Mouse (Mus musculus): Measurements from ENCODE around the gene Acap2. TPM values are rescaled to one million over a fixed set of nuclear protein-coding genes. Genes with fewer than 3 reads are reported as not detected.

The Acap2 gene
- polyA plus RNA-seq, 1 experiment from 2014 or later: 8.9 TPM

- no peak overlapping the region for H3K4me2 ChIP-seq (ENCODE audit: low read length)
- H3K27ac ChIP-seq (ENCODE audit: low read length): no peak overlapping the region
- 77% methylated on average over 6 of the region's 6 CpGs for WGBS
- H3K4me1 ChIP-seq (ENCODE audit: control insufficient read depth, insufficient read depth, low read length): no peaks in the 10 kb centered on the region
- H3K36me3 ChIP-seq (ENCODE audit: control insufficient read depth, insufficient read depth, low read length): no peaks in the 10 kb centered on the region
- no peak overlapping the region for H3K4me3 ChIP-seq (ENCODE audit: low read depth, low read length)
- no peaks in the 10 kb centered on the region for H3K9me3 ChIP-seq (replicated peaks; ENCODE audit: control insufficient read depth, low read length, poor library complexity, severe bottlenecking)
- no peaks in the 10 kb centered on the region for H3K27me3 ChIP-seq (ENCODE audit: control insufficient read depth, insufficient read depth, low read depth, low read length)
- no peak for ATAC-seq
- no peak overlapping the region for H3K9ac ChIP-seq (ENCODE audit: low read depth, low read length)
Observed at GRCm38 (mm10) chr16:31071731-31072130, 129.3 kb downstream of the Acap2 start.

GRCm38 (mm10) chr16:31070358-31071133 is 130.5 kb downstream of the Acap2 start:
- ATAC-seq: peak; percentile 79
- Histone ChIP-seq H3K4me1 (ENCODE audit: control insufficient read depth, insufficient read depth, low read length) (no peaks in the 10 kb centered on the region), H3K36me3 (ENCODE audit: control insufficient read depth, insufficient read depth, low read length) (no peaks in the 10 kb centered on the region), H3K9me3 (replicated peaks; ENCODE audit: control insufficient read depth, low read length, poor library complexity, severe bottlenecking) (no peaks in the 10 kb centered on the region), H3K4me3 (ENCODE audit: low read depth, low read length) (no peak overlapping the region), H3K27ac (ENCODE audit: low read length) (no peak overlapping the region), H3K4me2 (ENCODE audit: low read length) (peak overlapping the region; percentile 23; the same call in 1 of the 2 replicates), H3K9ac (ENCODE audit: low read depth, low read length) (no peak overlapping the region), H3K27me3 (ENCODE audit: control insufficient read depth, insufficient read depth, low read depth, low read length) (no peaks in the 10 kb centered on the region)
- WGBS: 20% methylated on average over 21 of the region's 21 CpGs

GRCm38 (mm10) chr16:31069211-31070166 is 131.6 kb downstream of the Acap2 start:
- Histone ChIP-seq H3K9me3 (replicated peaks; ENCODE audit: control insufficient read depth, low read length, poor library complexity, severe bottlenecking) (no peaks in the 10 kb centered on the region), H3K4me1 (ENCODE audit: control insufficient read depth, insufficient read depth, low read length) (no peaks in the 10 kb centered on the region), H3K4me2 (ENCODE audit: low read length) (no peak overlapping the region), H3K4me3 (ENCODE audit: low read depth, low read length) (no peak overlapping the region), H3K9ac (ENCODE audit: low read depth, low read length) (no peak overlapping the region), H3K36me3 (ENCODE audit: control insufficient read depth, insufficient read depth, low read length) (no peaks in the 10 kb centered on the region), H3K27me3 (ENCODE audit: control insufficient read depth, insufficient read depth, low read depth, low read length) (no peaks in the 10 kb centered on the region), H3K27ac (ENCODE audit: low read length) (no peak overlapping the region)
- 87% methylated on average over 14 of the region's 14 CpGs for WGBS
- no peak for ATAC-seq

GRCm38 (mm10) chr16:31068280-31068679 is 132.8 kb downstream of the Acap2 start:
- 84% methylated on average over 7 of the region's 7 CpGs for WGBS
- no peak for ATAC-seq

GRCm38 (mm10) chr16:31066344-31067098 is 134.5 kb downstream of the Acap2 start:
- Histone ChIP-seq H3K27ac (ENCODE audit: low read length) (no peak overlapping the region), H3K36me3 (ENCODE audit: control insufficient read depth, insufficient read depth, low read length) (no peaks in the 10 kb centered on the region), H3K9me3 (replicated peaks; ENCODE audit: control insufficient read depth, low read length, poor library complexity, severe bottlenecking) (no peaks in the 10 kb centered on the region), H3K4me1 (ENCODE audit: control insufficient read depth, insufficient read depth, low read length) (no peaks in the 10 kb centered on the region), H3K4me3 (ENCODE audit: low read depth, low read length) (no peak overlapping the region), H3K27me3 (ENCODE audit: control insufficient read depth, insufficient read depth, low read depth, low read length) (no peaks in the 10 kb centered on the region), H3K4me2 (ENCODE audit: low read length) (no peak overlapping the region), H3K9ac (ENCODE audit: low read depth, low read length) (no peak overlapping the region)
- no peak for ATAC-seq
- 71% methylated on average over 15 of the region's 15 CpGs for WGBS

More at GRCm38 (mm10) chr16:31068280-31068679, 132.8 kb downstream of the Acap2 start:
- no peaks in the 10 kb centered on the region for H3K9me3 ChIP-seq (replicated peaks; ENCODE audit: control insufficient read depth, low read length, poor library complexity, severe bottlenecking)
- no peak overlapping the region for H3K4me2 ChIP-seq (ENCODE audit: low read length)
- H3K36me3 ChIP-seq (ENCODE audit: control insufficient read depth, insufficient read depth, low read length): no peaks in the 10 kb centered on the region
- H3K4me1 ChIP-seq (ENCODE audit: control insufficient read depth, insufficient read depth, low read length): no peaks in the 10 kb centered on the region
- no peak overlapping the region for H3K9ac ChIP-seq (ENCODE audit: low read depth, low read length)
- H3K27me3 ChIP-seq (ENCODE audit: control insufficient read depth, insufficient read depth, low read depth, low read length): no peaks in the 10 kb centered on the region
- no peak overlapping the region for H3K4me3 ChIP-seq (ENCODE audit: low read depth, low read length)
- no peak overlapping the region for H3K27ac ChIP-seq (ENCODE audit: low read length)

- Histone ChIP-seq H3K36me3 (ENCODE audit: control insufficient read depth, insufficient read depth, low read length) (no peaks in the 10 kb centered on the region), H3K4me3 (ENCODE audit: low read depth, low read length) (no peak overlapping the region), H3K4me1 (ENCODE audit: control insufficient read depth, insufficient read depth, low read length) (no peaks in the 10 kb centered on the region), H3K27me3 (ENCODE audit: control insufficient read depth, insufficient read depth, low read depth, low read length) (no peaks in the 10 kb centered on the region), H3K9ac (ENCODE audit: low read depth, low read length) (no peak overlapping the region), H3K27ac (ENCODE audit: low read length) (no peak overlapping the region), H3K4me2 (ENCODE audit: low read length) (no peak overlapping the region), H3K9me3 (replicated peaks; ENCODE audit: control insufficient read depth, low read length, poor library complexity, severe bottlenecking) (no peaks in the 10 kb centered on the region)
- ATAC-seq: no peak
- 94% methylated on average over 6 of the region's 6 CpGs for WGBS
Observed at GRCm38 (mm10) chr16:31064782-31065181, 136.3 kb downstream of the Acap2 start.

GRCm38 (mm10) chr16:31062918-31063317 is 138.1 kb downstream of the Acap2 start:
- peaks cover 9% of the 10 kb centered on the region; the same call in 1 of the 2 replicates for H3K4me1 ChIP-seq (ENCODE audit: control insufficient read depth, insufficient read depth, low read length)
- no peak overlapping the region for H3K9ac ChIP-seq (ENCODE audit: low read depth, low read length)
- no peak for ATAC-seq
- WGBS: 89% methylated on average over 3 of the region's 3 CpGs
- no peak overlapping the region for H3K4me2 ChIP-seq (ENCODE audit: low read length)
- H3K9me3 ChIP-seq (replicated peaks; ENCODE audit: control insufficient read depth, low read length, poor library complexity, severe bottlenecking): no peaks in the 10 kb centered on the region
- no peak overlapping the region for H3K4me3 ChIP-seq (ENCODE audit: low read depth, low read length)
- no peaks in the 10 kb centered on the region for H3K36me3 ChIP-seq (ENCODE audit: control insufficient read depth, insufficient read depth, low read length)
- H3K27me3 ChIP-seq (ENCODE audit: control insufficient read depth, insufficient read depth, low read depth, low read length): no peaks in the 10 kb centered on the region
- no peak overlapping the region for H3K27ac ChIP-seq (ENCODE audit: low read length)

GRCm38 (mm10) chr16:31061246-31061880 is 139.7 kb downstream of the Acap2 start:
- peaks cover 9% of the 10 kb centered on the region; the same call in 1 of the 2 replicates for H3K4me1 ChIP-seq (ENCODE audit: control insufficient read depth, insufficient read depth, low read length)
- 83% methylated on average over 11 of the region's 11 CpGs for WGBS
- H3K4me3 ChIP-seq (ENCODE audit: low read depth, low read length): no peak overlapping the region
- H3K27ac ChIP-seq (ENCODE audit: low read length): no peak overlapping the region
- no peak for ATAC-seq
- no peaks in the 10 kb centered on the region for H3K9me3 ChIP-seq (replicated peaks; ENCODE audit: control insufficient read depth, low read length, poor library complexity, severe bottlenecking)
- H3K27me3 ChIP-seq (ENCODE audit: control insufficient read depth, insufficient read depth, low read depth, low read length): no peaks in the 10 kb centered on the region
- H3K36me3 ChIP-seq (ENCODE audit: control insufficient read depth, insufficient read depth, low read length): no peaks in the 10 kb centered on the region
- no peak overlapping the region for H3K4me2 ChIP-seq (ENCODE audit: low read length)
- H3K9ac ChIP-seq (ENCODE audit: low read depth, low read length): no peak overlapping the region

Measured in midbrain, embryonic 16.5 days (tissue).